ENCODE assay signal across 8 mouse cellular contexts in genomic region chr14:40791606-40792005, GRCm38 (mm10).
DNase-seq lines count a peak whose midpoint lies in the region; ATAC-seq lines count a peak whose summit lies in the region.

No protein-coding gene starts in this region.

- no peak overlapping the region for H3K4me3 ChIP-seq in neural tube, embryonic 15.5 days (replicated peaks)
- H3K4me3 ChIP-seq in embryonic facial prominence, embryonic 10.5 days = no peak overlapping the region
- H3K4me3 ChIP-seq in hindbrain, embryonic 13.5 days = no peak overlapping the region
- no peak overlapping the region for H3K4me3 ChIP-seq in midbrain, embryonic 14.5 days (replicated peaks; ENCODE audit: low read depth, low read length)

- H3K4me1 ChIP-seq in neural tube, embryonic 15.5 days = no peaks in the 10 kb centered on the region
- no peaks in the 10 kb centered on the region for H3K4me1 ChIP-seq in embryonic facial prominence, embryonic 10.5 days
- no peaks in the 10 kb centered on the region for H3K4me1 ChIP-seq in hindbrain, embryonic 13.5 days (replicated peaks)
- H3K4me1 ChIP-seq in midbrain, embryonic 14.5 days (ENCODE audit: control insufficient read depth, insufficient read depth, low read length) = no peaks in the 10 kb centered on the region

- no peak overlapping the region for H3K4me2 ChIP-seq in neural tube, embryonic 15.5 days
- H3K4me2 ChIP-seq in hindbrain, embryonic 13.5 days = no peak overlapping the region
- H3K4me2 ChIP-seq in midbrain, embryonic 14.5 days (ENCODE audit: low read length) = no peak overlapping the region

- ATAC-seq in neural tube, embryonic 15.5 days (ENCODE audit: low FRiP score) = no peak
- peak; percentile 88 for ATAC-seq in hindbrain, embryonic 13.5 days (ENCODE audit: low FRiP score)
- ATAC-seq in midbrain, embryonic 14.5 days (ENCODE audit: low FRiP score, low TSS enrichment) = peak; percentile 46; the same call in 1 of the 2 replicates

- no peak overlapping the region for H3K9ac ChIP-seq in neural tube, embryonic 15.5 days (replicated peaks)
- no peak overlapping the region for H3K9ac ChIP-seq in hindbrain, embryonic 13.5 days
- no peak overlapping the region for H3K9ac ChIP-seq in midbrain, embryonic 14.5 days (replicated peaks; ENCODE audit: low read length)

- WGBS in neural tube, embryonic 15.5 days = 55% methylated on average over 1 of the region's 1 CpGs
- 67% methylated on average over 1 of the region's 1 CpGs for WGBS in embryonic facial prominence, embryonic 10.5 days
- WGBS in hindbrain, embryonic 13.5 days = 59% methylated on average over 1 of the region's 1 CpGs
- WGBS in midbrain, embryonic 14.5 days = 56% methylated on average over 1 of the region's 1 CpGs

- H3K27me3 ChIP-seq in neural tube, embryonic 15.5 days (replicated peaks) = no peaks in the 10 kb centered on the region
- no peaks in the 10 kb centered on the region for H3K27me3 ChIP-seq in embryonic facial prominence, embryonic 10.5 days (replicated peaks; ENCODE audit: low read depth, poor library complexity, severe bottlenecking)
- no peaks in the 10 kb centered on the region for H3K27me3 ChIP-seq in hindbrain, embryonic 13.5 days
- no peaks in the 10 kb centered on the region for H3K27me3 ChIP-seq in midbrain, embryonic 14.5 days (ENCODE audit: control insufficient read depth, insufficient read depth, low read length)

- no peaks in the 10 kb centered on the region for H3K36me3 ChIP-seq in neural tube, embryonic 15.5 days
- H3K36me3 ChIP-seq in embryonic facial prominence, embryonic 10.5 days (replicated peaks) = no peaks in the 10 kb centered on the region
- no peaks in the 10 kb centered on the region for H3K36me3 ChIP-seq in hindbrain, embryonic 13.5 days
- H3K36me3 ChIP-seq in midbrain, embryonic 14.5 days (ENCODE audit: control insufficient read depth, insufficient read depth, low read length) = no peaks in the 10 kb centered on the region

- H3K27ac ChIP-seq in neural tube, embryonic 15.5 days (replicated peaks) = no peak overlapping the region
- H3K27ac ChIP-seq in embryonic facial prominence, embryonic 10.5 days (replicated peaks) = no peak overlapping the region
- no peak overlapping the region for H3K27ac ChIP-seq in hindbrain, embryonic 13.5 days
- H3K27ac ChIP-seq in midbrain, embryonic 14.5 days (replicated peaks; ENCODE audit: low read depth, low read length) = no peak overlapping the region

- no peaks in the 10 kb centered on the region for H3K9me3 ChIP-seq in neural tube, embryonic 15.5 days (replicated peaks)
- H3K9me3 ChIP-seq in embryonic facial prominence, embryonic 10.5 days = no peaks in the 10 kb centered on the region
- H3K9me3 ChIP-seq in hindbrain, embryonic 13.5 days = no peaks in the 10 kb centered on the region
- H3K9me3 ChIP-seq in midbrain, embryonic 14.5 days (ENCODE audit: control insufficient read depth, low read length) = no peaks in the 10 kb centered on the region

- peak; percentile 56 for DNase-seq in neural tube, embryonic 10.5 days (ENCODE audit: extremely low spot score, low spot score)
- DNase-seq in ZHBTc4 (ENCODE audit: low read depth, low spot score) = peak; percentile 79
- peak; percentile 54 for DNase-seq in embryonic facial prominence, embryonic 10.5 days (ENCODE audit: low spot score)
- DNase-seq in layer of hippocampus, postnatal 36 days = peak; percentile 18 to 42
- DNase-seq in midbrain, embryonic 14.5 days = peak; percentile 74
- no peak for DNase-seq in natural killer cell, adult 2 months (ENCODE audit: low spot score in 2 of 2)

Comparison
In these comparisons a context has a peak if more than half of its experiments do, and no peak if none do; other contexts are left out.
1. DNase-seq: peak in neural tube, embryonic 10.5 days (single experiment), ZHBTc4 (single experiment), embryonic facial prominence, embryonic 10.5 days (single experiment), layer of hippocampus, postnatal 36 days (2 of 2) and midbrain, embryonic 14.5 days (single experiment); none in natural killer cell, adult 2 months (0 of 2).